Mouse (Mus musculus): Measurements from ENCODE around the gene Zbtb20. TPM values are rescaled to one million over a fixed set of nuclear protein-coding genes. Genes with fewer than 3 reads are reported as not detected.

Gene Zbtb20
- polyA plus RNA-seq, 1 experiment from 2014 or later, result 18.4 TPM

DNA sequence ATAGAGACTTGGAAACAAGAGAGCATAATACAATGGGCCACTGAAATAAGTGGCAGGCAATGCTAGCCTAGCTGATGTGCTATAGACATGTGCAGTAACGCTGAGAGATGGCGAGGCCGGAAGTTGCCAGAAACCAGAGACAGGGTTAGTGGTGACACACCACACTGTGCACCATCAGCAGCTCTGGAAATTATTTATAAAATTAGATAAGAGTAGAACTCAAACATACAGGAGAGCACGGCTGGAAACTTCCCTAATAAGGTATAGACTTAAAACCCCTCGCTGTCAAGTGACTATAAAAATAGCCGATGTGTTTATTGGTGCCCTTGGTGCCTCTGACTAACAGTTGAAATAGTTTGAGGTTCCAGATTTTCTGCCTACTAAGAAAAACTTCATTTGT lies 565.7 kb downstream of the Zbtb20 start:
- H3K27me3 ChIP-seq (replicated peaks; ENCODE audit: control insufficient read depth, insufficient read depth, low read length), result no peaks in the 10 kb centered on the region
- no peak overlapping the region for H3K4me2 ChIP-seq (ENCODE audit: low read depth, low read length)
- no peaks in the 10 kb centered on the region for H3K4me1 ChIP-seq (ENCODE audit: control insufficient read depth, insufficient read depth, low read length)
- ATAC-seq, result no peak
- H3K4me3 ChIP-seq (ENCODE audit: low read length), result no peak overlapping the region
- H3K36me3 ChIP-seq (ENCODE audit: control insufficient read depth, insufficient read depth, low read length), result no peaks in the 10 kb centered on the region
- no peak overlapping the region for H3K9ac ChIP-seq (ENCODE audit: low read depth, low read length)
- WGBS, result 69% methylated on average over 6 of the region's 6 CpGs
- H3K9me3 ChIP-seq (ENCODE audit: control insufficient read depth, low read length), result no peaks in the 10 kb centered on the region
- H3K27ac ChIP-seq (ENCODE audit: low read length), result no peak overlapping the region

DNA sequence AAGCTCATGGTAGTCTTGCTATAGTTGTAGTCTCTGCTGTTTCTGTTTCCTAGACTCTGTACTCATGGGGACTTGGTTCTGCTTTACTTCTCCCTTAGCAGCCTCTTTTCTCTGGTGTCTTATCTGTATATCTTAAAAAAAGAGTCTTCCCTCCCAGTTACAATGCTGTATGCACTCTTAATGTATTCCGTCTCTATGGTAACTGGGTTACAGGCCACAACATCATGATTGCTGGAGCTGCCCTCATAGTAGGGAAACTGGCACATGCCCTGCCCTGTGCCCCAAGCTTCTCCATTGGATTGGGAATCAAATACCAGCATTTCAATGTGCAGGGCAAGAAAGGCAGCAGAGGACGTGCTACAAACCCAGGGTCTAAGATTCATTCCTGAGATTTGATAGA lies 567.4 kb downstream of the Zbtb20 start:
- no peaks in the 10 kb centered on the region for H3K36me3 ChIP-seq (ENCODE audit: control insufficient read depth, insufficient read depth, low read length)
- H3K4me3 ChIP-seq (ENCODE audit: low read length), result no peak overlapping the region
- no peaks in the 10 kb centered on the region for H3K4me1 ChIP-seq (ENCODE audit: control insufficient read depth, insufficient read depth, low read length)
- H3K9ac ChIP-seq (ENCODE audit: low read depth, low read length), result no peak overlapping the region
- H3K9me3 ChIP-seq (ENCODE audit: control insufficient read depth, low read length), result no peaks in the 10 kb centered on the region
- H3K27me3 ChIP-seq (replicated peaks; ENCODE audit: control insufficient read depth, insufficient read depth, low read length), result no peaks in the 10 kb centered on the region
- 89% methylated on average over 2 of the region's 2 CpGs for WGBS
- ATAC-seq, result no peak
- H3K4me2 ChIP-seq (ENCODE audit: low read depth, low read length), result no peak overlapping the region
- no peak overlapping the region for H3K27ac ChIP-seq (ENCODE audit: low read length)

DNA sequence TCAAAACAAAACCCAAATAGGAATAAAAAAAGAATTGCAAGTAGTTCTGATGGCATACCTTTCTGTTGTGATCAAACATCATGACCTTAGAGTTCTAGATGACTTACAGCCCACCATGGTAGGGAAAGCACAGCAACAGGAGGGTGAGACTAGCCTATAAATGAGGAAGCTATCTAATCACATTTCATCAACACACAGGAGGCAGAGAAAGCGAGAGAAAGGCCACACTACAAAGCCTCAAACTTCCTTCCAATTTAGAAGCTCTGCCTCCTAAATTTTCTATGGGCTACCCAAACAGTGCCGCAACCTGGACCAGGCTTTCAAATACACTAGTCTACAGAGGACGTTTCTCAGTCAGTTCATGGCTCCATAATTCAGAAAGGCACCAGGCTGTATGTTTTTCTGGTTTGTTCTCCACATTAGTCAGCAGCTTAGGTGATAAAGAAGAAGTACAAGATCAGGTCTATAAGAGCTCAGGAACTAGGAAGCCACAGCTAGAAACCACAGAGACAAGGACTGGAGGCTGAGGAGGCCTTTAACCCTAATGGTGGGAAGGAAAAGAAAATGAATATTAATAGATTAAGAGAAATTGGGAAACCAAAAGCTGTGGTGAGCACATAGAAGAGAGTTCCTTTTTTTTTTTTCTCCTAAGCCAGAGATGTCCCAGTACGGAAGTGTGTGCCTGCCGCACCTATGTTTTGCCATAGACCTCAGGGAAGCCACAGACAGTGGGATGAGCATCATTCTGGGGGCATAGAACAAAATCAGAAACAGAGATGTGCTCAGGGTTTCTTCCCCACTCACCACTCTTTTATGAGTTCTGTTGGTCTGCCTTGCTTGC lies 572.7 kb downstream of the Zbtb20 start:
- WGBS, result 87% methylated on average over 5 of the region's 5 CpGs

DNA sequence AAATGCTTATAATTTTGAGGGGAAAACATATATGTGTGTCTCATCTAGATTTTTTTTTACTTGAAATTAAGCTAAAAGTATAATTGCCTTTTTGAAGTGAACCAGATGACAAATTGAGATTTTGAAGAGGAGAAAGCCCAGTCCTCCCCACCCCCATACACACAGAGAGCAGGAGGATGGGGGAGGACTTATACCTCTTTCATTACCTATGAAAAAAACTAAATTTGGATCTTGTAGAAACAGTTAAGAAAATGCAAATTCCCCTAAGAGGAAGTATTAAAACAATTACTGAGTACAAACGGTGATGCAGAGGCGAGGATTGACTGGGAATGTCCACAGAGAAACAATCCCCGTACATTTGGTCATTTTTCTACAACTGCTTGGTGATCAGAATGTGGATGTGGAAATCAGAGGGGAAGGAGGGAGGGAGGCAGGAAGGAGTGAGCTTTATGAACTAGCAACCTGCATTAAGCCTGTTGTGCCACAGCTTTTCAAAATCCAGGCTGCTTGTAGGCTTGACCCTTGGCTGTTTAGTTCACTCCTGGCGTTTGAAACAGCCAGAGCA lies 578.8 kb downstream of the Zbtb20 start:
- H3K9ac ChIP-seq (ENCODE audit: low read depth, low read length), result no peak overlapping the region
- H3K9me3 ChIP-seq (ENCODE audit: control insufficient read depth, low read length), result no peaks in the 10 kb centered on the region
- H3K4me3 ChIP-seq (ENCODE audit: low read length), result no peak overlapping the region
- no peak overlapping the region for H3K4me2 ChIP-seq (ENCODE audit: low read depth, low read length)
- H3K27me3 ChIP-seq (replicated peaks; ENCODE audit: control insufficient read depth, insufficient read depth, low read length), result no peaks in the 10 kb centered on the region
- H3K4me1 ChIP-seq (ENCODE audit: control insufficient read depth, insufficient read depth, low read length), result no peaks in the 10 kb centered on the region
- no peak for ATAC-seq
- 60% methylated on average over 4 of the region's 4 CpGs for WGBS
- no peak overlapping the region for H3K27ac ChIP-seq (ENCODE audit: low read length)
- no peaks in the 10 kb centered on the region for H3K36me3 ChIP-seq (ENCODE audit: control insufficient read depth, insufficient read depth, low read length)

More for the DNA sequence above, 572.7 kb downstream of the Zbtb20 start:
- no peak overlapping the region for H3K4me2 ChIP-seq (ENCODE audit: low read depth, low read length)
- no peak overlapping the region for H3K4me3 ChIP-seq (ENCODE audit: low read length)
- no peaks in the 10 kb centered on the region for H3K27me3 ChIP-seq (replicated peaks; ENCODE audit: control insufficient read depth, insufficient read depth, low read length)
- no peaks in the 10 kb centered on the region for H3K4me1 ChIP-seq (ENCODE audit: control insufficient read depth, insufficient read depth, low read length)
- H3K27ac ChIP-seq (ENCODE audit: low read length), result no peak overlapping the region
- H3K9me3 ChIP-seq (ENCODE audit: control insufficient read depth, low read length), result no peaks in the 10 kb centered on the region
- H3K36me3 ChIP-seq (ENCODE audit: control insufficient read depth, insufficient read depth, low read length), result no peaks in the 10 kb centered on the region
- ATAC-seq, result no peak
- H3K9ac ChIP-seq (ENCODE audit: low read depth, low read length), result no peak overlapping the region

DNA sequence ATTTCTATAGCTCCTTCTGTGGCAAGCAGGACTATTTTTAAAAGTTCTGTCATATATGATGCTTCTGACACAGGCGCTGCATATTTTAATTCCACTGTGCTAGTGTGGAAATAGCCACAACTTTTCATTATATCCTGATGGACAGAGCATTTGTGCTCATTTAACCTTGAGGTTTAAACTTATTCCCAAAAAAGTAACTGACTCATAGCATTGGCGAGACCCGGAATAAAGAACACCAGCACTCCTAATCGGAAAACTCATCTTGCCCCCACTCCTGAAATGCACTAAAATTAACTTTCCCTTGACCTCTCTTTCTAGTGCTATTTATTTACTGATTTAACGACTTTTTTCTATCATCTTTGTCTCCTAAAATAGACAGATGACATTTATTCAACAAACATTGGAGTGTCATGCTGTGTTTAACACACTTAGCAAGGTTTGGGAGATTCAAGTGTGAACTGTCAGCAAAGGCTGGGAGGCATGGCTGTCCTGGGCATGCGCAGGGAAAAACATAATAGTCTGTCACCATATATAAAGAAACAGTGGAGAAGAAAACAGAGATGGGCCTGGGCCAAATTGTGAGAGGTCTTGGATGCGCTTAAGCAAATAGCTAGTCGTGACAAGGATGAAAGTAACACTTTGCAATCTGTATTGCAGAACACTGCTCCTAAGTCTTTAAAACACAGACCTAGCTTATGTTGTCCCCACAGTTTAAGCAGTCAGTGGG lies 580.9 kb downstream of the Zbtb20 start:
- no peak overlapping the region for H3K9ac ChIP-seq (ENCODE audit: low read depth, low read length)
- H3K27me3 ChIP-seq (replicated peaks; ENCODE audit: control insufficient read depth, insufficient read depth, low read length), result no peaks in the 10 kb centered on the region
- no peak overlapping the region for H3K4me3 ChIP-seq (ENCODE audit: low read length)
- H3K4me1 ChIP-seq (ENCODE audit: control insufficient read depth, insufficient read depth, low read length), result no peaks in the 10 kb centered on the region
- H3K27ac ChIP-seq (ENCODE audit: low read length), result no peak overlapping the region
- no peak for ATAC-seq
- H3K9me3 ChIP-seq (ENCODE audit: control insufficient read depth, low read length), result no peaks in the 10 kb centered on the region
- WGBS, result 71% methylated on average over 8 of the region's 8 CpGs
- H3K36me3 ChIP-seq (ENCODE audit: control insufficient read depth, insufficient read depth, low read length), result no peaks in the 10 kb centered on the region
- H3K4me2 ChIP-seq (ENCODE audit: low read depth, low read length), result no peak overlapping the region

DNA sequence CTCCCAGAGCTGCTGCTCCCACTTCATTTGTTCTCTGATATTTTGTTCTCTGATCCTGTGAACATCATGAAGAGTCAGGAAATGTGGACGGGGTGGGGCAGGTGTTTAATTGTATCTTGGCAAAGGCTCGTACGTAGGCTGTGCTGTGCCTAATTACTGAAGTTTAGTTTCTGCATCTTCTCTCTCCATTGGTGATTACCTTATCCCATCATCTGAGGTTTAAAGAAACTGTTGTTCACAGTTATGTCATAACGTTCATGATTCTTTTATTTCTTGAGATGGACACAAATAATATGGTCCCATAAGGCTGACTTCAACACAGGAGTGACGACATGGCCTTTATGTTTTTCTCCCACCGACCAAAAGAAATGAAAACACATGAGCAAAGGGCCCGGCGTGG lies 582.1 kb downstream of the Zbtb20 start:
- Histone ChIP-seq H3K27me3 (replicated peaks; ENCODE audit: control insufficient read depth, insufficient read depth, low read length) (no peaks in the 10 kb centered on the region), H3K36me3 (ENCODE audit: control insufficient read depth, insufficient read depth, low read length) (no peaks in the 10 kb centered on the region), H3K4me2 (ENCODE audit: low read depth, low read length) (no peak overlapping the region), H3K4me3 (ENCODE audit: low read length) (no peak overlapping the region), H3K9me3 (ENCODE audit: control insufficient read depth, low read length) (no peaks in the 10 kb centered on the region), H3K4me1 (ENCODE audit: control insufficient read depth, insufficient read depth, low read length) (no peaks in the 10 kb centered on the region), H3K27ac (ENCODE audit: low read length) (no peak overlapping the region), H3K9ac (ENCODE audit: low read depth, low read length) (no peak overlapping the region)
- no peak for ATAC-seq
- 88% methylated on average over 8 of the region's 8 CpGs for WGBS

DNA sequence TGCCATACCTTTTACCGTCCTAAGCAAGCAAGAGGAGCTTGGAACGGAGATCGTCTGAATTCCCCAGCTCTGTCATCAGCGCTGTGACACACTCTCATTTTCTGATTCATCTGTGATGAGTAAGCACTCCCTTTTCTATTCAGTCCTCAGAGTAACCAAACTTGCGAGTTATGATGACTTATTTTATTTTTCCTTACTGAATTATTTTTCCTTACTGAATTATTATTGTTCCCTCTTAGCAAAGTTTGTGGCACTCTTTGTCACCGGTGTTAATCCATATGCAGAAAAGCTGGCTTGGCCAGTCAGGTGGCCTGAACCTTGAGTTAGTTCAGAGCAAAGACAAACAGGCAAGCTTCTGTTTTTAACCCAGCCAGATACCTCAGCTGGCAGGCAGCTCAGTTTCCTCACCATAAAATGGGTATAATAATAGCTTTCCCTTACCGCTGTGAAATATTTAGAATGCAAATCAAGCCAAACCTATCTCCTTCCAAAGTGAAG lies 583.1 kb downstream of the Zbtb20 start:
- H3K36me3 ChIP-seq (ENCODE audit: control insufficient read depth, insufficient read depth, low read length), result no peaks in the 10 kb centered on the region
- H3K9me3 ChIP-seq (ENCODE audit: control insufficient read depth, low read length), result no peaks in the 10 kb centered on the region
- no peaks in the 10 kb centered on the region for H3K4me1 ChIP-seq (ENCODE audit: control insufficient read depth, insufficient read depth, low read length)
- 66% methylated on average over 7 of the region's 7 CpGs for WGBS
- no peak overlapping the region for H3K27ac ChIP-seq (ENCODE audit: low read length)
- no peak overlapping the region for H3K4me3 ChIP-seq (ENCODE audit: low read length)
- ATAC-seq, result no peak
- H3K9ac ChIP-seq (ENCODE audit: low read depth, low read length), result no peak overlapping the region
- no peak overlapping the region for H3K4me2 ChIP-seq (ENCODE audit: low read depth, low read length)
- no peaks in the 10 kb centered on the region for H3K27me3 ChIP-seq (replicated peaks; ENCODE audit: control insufficient read depth, insufficient read depth, low read length)

DNA sequence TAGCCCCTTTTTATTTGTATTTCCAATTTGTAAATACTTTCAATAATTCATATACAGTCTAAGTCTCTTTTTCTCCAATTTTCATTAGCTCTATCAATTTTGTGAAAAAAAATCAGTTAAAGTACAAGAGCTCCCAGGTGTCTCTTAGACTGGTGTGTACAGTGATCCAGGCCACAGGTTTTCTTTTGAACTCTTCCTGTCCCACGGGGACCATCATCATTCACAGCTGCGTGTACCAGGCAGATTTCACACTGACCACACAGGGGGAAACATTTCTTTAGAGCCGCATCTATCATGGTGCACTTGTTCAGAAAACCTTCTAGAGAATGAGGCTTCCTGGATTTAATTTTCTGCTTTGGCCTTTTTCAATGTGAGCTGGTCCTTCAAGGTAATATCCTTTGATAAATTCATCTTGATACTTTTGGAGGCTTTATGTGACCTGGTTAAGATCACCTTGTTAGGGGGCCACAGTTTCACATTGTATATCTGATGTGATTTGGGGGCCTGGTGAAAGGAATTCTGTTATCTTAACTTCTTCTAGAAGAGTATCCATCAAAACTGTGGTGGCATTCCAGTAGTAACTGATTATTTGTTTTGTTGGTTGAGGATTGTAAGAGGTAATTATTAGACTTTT lies 586.2 kb downstream of the Zbtb20 start:
- Histone ChIP-seq H3K27ac (ENCODE audit: low read length) (no peak overlapping the region), H3K9me3 (ENCODE audit: control insufficient read depth, low read length) (no peaks in the 10 kb centered on the region), H3K4me1 (ENCODE audit: control insufficient read depth, insufficient read depth, low read length) (0 out of 2 replicates have a peak, but pooled peaks cover 3% of the 10 kb centered on the region), H3K27me3 (replicated peaks; ENCODE audit: control insufficient read depth, insufficient read depth, low read length) (no peaks in the 10 kb centered on the region), H3K4me2 (ENCODE audit: low read depth, low read length) (no peak overlapping the region), H3K9ac (ENCODE audit: low read depth, low read length) (no peak overlapping the region), H3K4me3 (ENCODE audit: low read length) (no peak overlapping the region), H3K36me3 (ENCODE audit: control insufficient read depth, insufficient read depth, low read length) (no peaks in the 10 kb centered on the region)
- 79% methylated on average over 3 of the region's 3 CpGs for WGBS
- no peak for ATAC-seq

All from intestine, embryonic 16.5 days (tissue).